Mouse (Mus musculus) C2C12 (cell line): ENCODE measurements around the gene Matn3. TPM values are rescaled to one million over a fixed set of nuclear protein-coding genes. Genes with fewer than 3 reads are reported as not detected.

Experiments
- H3K27me3 ChIP-seq: one replicate; pipeline ENCODE4 v1.6.1; 2011; ENCODE audit not compliant: control insufficient read depth, insufficient read depth, insufficient read length
- H3K36me3 ChIP-seq: one replicate; pipeline ENCODE4 v1.6.1; 2011; ENCODE audit not compliant: control insufficient read depth, insufficient read depth
- H3K4me3 ChIP-seq: one replicate; pipeline ENCODE4 v1.5.1; 2011; ENCODE audit warnings: mild to moderate bottlenecking, control low read depth; ENCODE audit not compliant: poor library complexity, insufficient read depth, severe bottlenecking
- H3K79me2 ChIP-seq: one replicate; pipeline ENCODE4 v1.6.1; 2011; ENCODE audit not compliant: control insufficient read depth, insufficient read depth
- H3K79me3 ChIP-seq: one replicate; pipeline ENCODE4 v1.6.1; 2011; ENCODE audit warnings: low read depth, control low read depth
- H3ac ChIP-seq: one replicate; pipeline ENCODE3; 2011; ENCODE audit warnings: low read depth; ENCODE audit not compliant: control insufficient read depth, insufficient read length
- CEBPB ChIP-seq: IDR thresholded peaks from one replicate; pipeline ENCODE4 v1.6.1; 2011; ENCODE audit warnings: low read depth, mild to moderate bottlenecking, control low read depth, moderate library complexity
- CTCF ChIP-seq: IDR thresholded peaks from one replicate; pipeline ENCODE4 v1.5.1; 2011; ENCODE audit not compliant: control insufficient read depth, insufficient read depth, insufficient read length
- FOSL1 ChIP-seq: IDR thresholded peaks from one replicate; pipeline ENCODE4 v1.8.0; 2011; ENCODE audit warnings: mild to moderate bottlenecking, low read length; ENCODE audit not compliant: poor library complexity, insufficient read depth, severe bottlenecking
- MAX ChIP-seq: IDR thresholded peaks from one replicate; pipeline ENCODE4 v1.6.1; 2011; ENCODE audit warnings: mild to moderate bottlenecking, control low read depth
- MYOD1 ChIP-seq: IDR thresholded peaks from one replicate; pipeline ENCODE4 v1.6.1; 2011; ENCODE audit warnings: low read depth; ENCODE audit not compliant: control insufficient read depth, insufficient read length
- MYOG ChIP-seq: IDR thresholded peaks from one replicate; pipeline ENCODE4 v1.6.1; 2011; ENCODE audit not compliant: control insufficient read depth, insufficient read length; ENCODE audit errors: extremely low read depth
- USF1 ChIP-seq: IDR thresholded peaks from one replicate; pipeline ENCODE4 v1.6.1; 2011; ENCODE audit warnings: low read depth, mild to moderate bottlenecking, control low read depth, moderate library complexity
- polyA plus RNA-seq: library from polyadenylated mRNA; unstranded; fragments of >200 nt; fragmentation: generic; extraction: Trizol; gene quantifications from one replicate; pipeline ENCODE4 v1.2.1, GENCODE M21; 2012; ENCODE audit warnings: missing spikeins

Matn3 gene
- polyA plus RNA-seq, 1 experiment = 0.16 TPM

- no peaks in the 10 kb centered on the region for H3K79me3 ChIP-seq
- no peak overlapping the region for H3K4me3 ChIP-seq
- H3ac ChIP-seq = no peak overlapping the region
- no peaks in the 10 kb centered on the region for H3K36me3 ChIP-seq
- H3K27me3 ChIP-seq = no peaks in the 10 kb centered on the region
- H3K79me2 ChIP-seq = no peaks in the 10 kb centered on the region
- no peak for TF ChIP-seq USF1
- no peak for TF ChIP-seq CEBPB
- no peak for TF ChIP-seq CTCF
- no peak for TF ChIP-seq MAX
- TF ChIP-seq MYOD1 = no peak
- TF ChIP-seq MYOG = no peak
- no peak for TF ChIP-seq FOSL1
Measured at GRCm38 (mm10) chr12:8902479-8902878, 45.2 kb upstream of the Matn3 start.

GRCm38 (mm10) chr12:8912860-8913685 lies 34.7 kb upstream of the Matn3 start:
- no peak overlapping the region for H3K4me3 ChIP-seq
- H3K27me3 ChIP-seq = no peaks in the 10 kb centered on the region
- no peaks in the 10 kb centered on the region for H3K36me3 ChIP-seq
- H3K79me2 ChIP-seq = no peaks in the 10 kb centered on the region
- H3K79me3 ChIP-seq = no peaks in the 10 kb centered on the region
- no peak for TF ChIP-seq CEBPB
- TF ChIP-seq FOSL1 = no peak
- TF ChIP-seq MYOG = no peak
- no peak for TF ChIP-seq MAX
- TF ChIP-seq CTCF = no peak
- TF ChIP-seq MYOD1 = no peak
- TF ChIP-seq USF1 = no peak
- H3ac ChIP-seq = no peak overlapping the region

GRCm38 (mm10) chr12:8913701-8914340 lies 33.9 kb upstream of the Matn3 start:
- no peaks in the 10 kb centered on the region for H3K36me3 ChIP-seq
- no peak overlapping the region for H3K4me3 ChIP-seq
- TF ChIP-seq FOSL1 (no peak), CEBPB (no peak), CTCF (no peak), MYOD1 (no peak), USF1 (no peak), MYOG (no peak), MAX (no peak)
- H3K79me3 ChIP-seq = no peaks in the 10 kb centered on the region
- H3ac ChIP-seq = no peak overlapping the region
- H3K27me3 ChIP-seq = no peaks in the 10 kb centered on the region
- H3K79me2 ChIP-seq = no peaks in the 10 kb centered on the region

GRCm38 (mm10) chr12:8916378-8916777 lies 31.4 kb upstream of the Matn3 start:
- H3K36me3 ChIP-seq = no peaks in the 10 kb centered on the region
- no peaks in the 10 kb centered on the region for H3K27me3 ChIP-seq
- TF ChIP-seq CEBPB (no peak), MAX (no peak), MYOD1 (no peak), MYOG (no peak), USF1 (no peak), CTCF (no peak), FOSL1 (no peak)
- no peaks in the 10 kb centered on the region for H3K79me2 ChIP-seq
- no peak overlapping the region for H3ac ChIP-seq
- H3K79me3 ChIP-seq = no peaks in the 10 kb centered on the region
- H3K4me3 ChIP-seq = no peak overlapping the region

- H3K79me2 ChIP-seq = peaks cover 23% of the 10 kb centered on the region
- TF ChIP-seq MYOG = no peak
- TF ChIP-seq USF1 = no peak
- TF ChIP-seq CEBPB = no peak
- TF ChIP-seq MYOD1 = no peak
- TF ChIP-seq MAX = no peak
- no peak for TF ChIP-seq CTCF
- TF ChIP-seq FOSL1 = no peak
- peaks cover under 1% of the 10 kb centered on the region for H3K36me3 ChIP-seq
- H3ac ChIP-seq = no peak overlapping the region
- no peaks in the 10 kb centered on the region for H3K27me3 ChIP-seq
- H3K79me3 ChIP-seq = peaks cover 21% of the 10 kb centered on the region
- no peak overlapping the region for H3K4me3 ChIP-seq
Measured at GRCm38 (mm10) chr12:8919231-8919630, 28.5 kb upstream of the Matn3 start.

GRCm38 (mm10) chr12:8920996-8921393 lies 26.7 kb upstream of the Matn3 start:
- Histone ChIP-seq H3K4me3 (peak overlapping the region; percentile 74), H3K36me3 (peaks cover 18% of the 10 kb centered on the region), H3K27me3 (no peaks in the 10 kb centered on the region), H3K79me3 (peaks cover 39% of the 10 kb centered on the region), H3ac (no peak overlapping the region), H3K79me2 (peaks cover 41% of the 10 kb centered on the region)
- TF ChIP-seq CEBPB = no peak
- TF ChIP-seq CTCF = no peak
- no peak for TF ChIP-seq MAX
- no peak for TF ChIP-seq MYOD1
- TF ChIP-seq USF1 = no peak
